Mouse (Mus musculus): Measurements from ENCODE around the gene Ankrd6. TPM values are rescaled to one million over a fixed set of nuclear protein-coding genes. Genes with fewer than 3 reads are reported as not detected.

Gene Ankrd6
- polyA plus RNA-seq, 1 experiment, result 0.32 TPM

DNA sequence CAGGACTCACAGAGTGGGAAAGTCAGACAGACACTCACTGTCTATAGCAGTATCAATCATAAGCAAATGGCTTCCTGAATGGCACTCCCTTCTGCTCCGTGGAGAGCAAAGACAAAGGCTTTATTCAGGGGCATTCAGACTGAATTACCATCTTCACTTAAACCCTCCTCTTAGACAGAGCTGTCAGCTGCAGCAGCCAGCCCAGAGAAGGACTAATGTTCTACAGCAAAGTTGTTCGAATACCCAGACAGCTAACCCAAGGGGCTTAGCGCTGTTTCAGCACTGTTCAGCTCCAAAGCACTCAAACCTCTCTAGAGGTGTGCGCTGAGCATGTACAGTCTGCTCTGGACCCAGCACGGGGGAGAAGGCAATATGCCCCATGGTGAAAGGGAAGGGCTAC is 32.1 kb downstream of the Ankrd6 start:
- Histone ChIP-seq H3K27me3 (ENCODE audit: control insufficient read depth, insufficient read depth, low read length) (no peaks in the 10 kb centered on the region), H3K27ac (ENCODE audit: insufficient read depth, low read length) (no peak overlapping the region), H3K4me3 (ENCODE audit: extremely low read depth, insufficient read depth, insufficient read length) (no peak overlapping the region), H3K36me3 (ENCODE audit: control insufficient read depth, insufficient read depth, low read length) (no peaks in the 10 kb centered on the region), H3K4me1 (ENCODE audit: control insufficient read depth, insufficient read depth, insufficient read length) (no peaks in the 10 kb centered on the region)
- WGBS, result 89% methylated on average over 5 of the region's 5 CpGs
- no peak for TF ChIP-seq POLR2A (IDR thresholded peaks at IDR 0.05; ENCODE audit: low read depth, low read length)
- no peak for DNase-seq (ENCODE audit: low read depth in 1 of 2, low spot score in 2 of 2)

DNA sequence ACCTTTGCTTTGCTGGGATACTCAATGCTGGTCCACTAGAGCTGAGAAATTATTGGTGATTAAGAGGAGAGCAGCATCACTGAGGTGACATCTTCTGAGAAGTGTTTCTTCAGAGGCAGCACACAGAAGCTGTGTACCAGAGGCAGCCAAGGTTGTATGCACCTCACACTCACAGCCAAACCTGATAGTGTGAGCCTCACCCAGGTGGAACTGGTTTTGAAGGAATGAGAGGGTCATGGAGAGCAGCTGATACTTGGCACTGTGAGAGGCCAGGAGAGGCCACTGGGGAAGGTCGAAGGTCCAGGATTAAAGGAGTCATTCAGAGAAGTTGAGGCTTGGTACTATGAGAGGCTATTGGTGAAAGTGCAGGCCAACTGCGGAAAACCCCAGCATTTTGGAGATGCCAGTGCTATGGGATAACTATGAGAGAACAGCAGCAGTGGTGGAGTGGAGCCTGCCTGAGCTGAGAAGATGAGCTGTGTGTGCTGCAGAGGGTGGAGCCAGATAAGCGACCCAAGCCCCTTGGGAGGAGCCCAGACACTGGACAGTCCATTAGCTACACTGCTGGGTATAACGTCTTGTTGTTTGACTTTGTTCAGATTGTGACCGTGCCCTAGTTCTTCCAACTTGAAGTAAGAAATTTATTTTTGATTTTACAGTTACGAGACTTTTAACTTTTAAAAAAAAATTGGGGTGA is 33.8 kb downstream of the Ankrd6 start:
- WGBS, result 89% methylated on average over 6 of the region's 6 CpGs
- Histone ChIP-seq H3K27me3 (ENCODE audit: control insufficient read depth, insufficient read depth, low read length) (no peaks in the 10 kb centered on the region), H3K4me1 (ENCODE audit: control insufficient read depth, insufficient read depth, insufficient read length) (no peaks in the 10 kb centered on the region), H3K4me3 (ENCODE audit: extremely low read depth, insufficient read depth, insufficient read length) (no peak overlapping the region), H3K27ac (ENCODE audit: insufficient read depth, low read length) (no peak overlapping the region), H3K36me3 (ENCODE audit: control insufficient read depth, insufficient read depth, low read length) (no peaks in the 10 kb centered on the region)
- TF ChIP-seq CTCF (IDR thresholded peaks at IDR 0.05; ENCODE audit: extremely low read depth, insufficient read depth, insufficient read length, insufficient replicate concordance), result no peak
- no peak for TF ChIP-seq POLR2A (IDR thresholded peaks at IDR 0.05; ENCODE audit: low read depth, low read length)
- DNase-seq (ENCODE audit: low read depth in 1 of 2, low spot score in 2 of 2), result no peak

DNA sequence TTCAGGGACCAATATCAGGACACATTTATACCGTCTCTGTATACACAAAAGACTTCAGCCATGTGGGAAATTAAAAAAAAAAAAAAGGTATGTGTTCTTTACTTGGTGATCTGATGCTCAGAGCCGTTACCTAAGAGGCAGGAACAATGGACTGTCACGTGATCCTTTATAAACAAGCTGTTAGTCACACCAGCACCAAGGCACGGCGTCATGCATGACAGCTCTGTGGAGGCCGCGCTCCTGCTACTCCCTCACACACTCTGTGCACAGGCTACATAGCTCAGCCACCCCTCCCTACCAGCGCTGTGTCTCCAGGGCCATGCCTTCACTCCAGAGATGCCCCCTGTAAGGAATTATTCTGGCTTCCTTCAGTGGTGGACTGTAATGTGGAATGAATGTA is 34.7 kb downstream of the Ankrd6 start:
- TF ChIP-seq POLR2A (IDR thresholded peaks at IDR 0.05; ENCODE audit: low read depth, low read length) (no peak), CTCF (IDR thresholded peaks at IDR 0.05; ENCODE audit: extremely low read depth, insufficient read depth, insufficient read length, insufficient replicate concordance) (no peak)
- WGBS, result 57% methylated on average over 8 of the region's 8 CpGs
- no peaks in the 10 kb centered on the region for H3K4me1 ChIP-seq (ENCODE audit: control insufficient read depth, insufficient read depth, insufficient read length)
- H3K36me3 ChIP-seq (ENCODE audit: control insufficient read depth, insufficient read depth, low read length), result no peaks in the 10 kb centered on the region
- no peak overlapping the region for H3K27ac ChIP-seq (ENCODE audit: insufficient read depth, low read length)
- no peak for DNase-seq (ENCODE audit: low read depth in 1 of 2, low spot score in 2 of 2)
- H3K4me3 ChIP-seq (ENCODE audit: extremely low read depth, insufficient read depth, insufficient read length), result no peak overlapping the region
- no peaks in the 10 kb centered on the region for H3K27me3 ChIP-seq (ENCODE audit: control insufficient read depth, insufficient read depth, low read length)

GRCm38 (mm10) chr4:32909996-32910395 is 40.6 kb downstream of the Ankrd6 start:
- no peak for DNase-seq (ENCODE audit: low read depth in 1 of 2, low spot score in 2 of 2)
- Histone ChIP-seq H3K4me3 (ENCODE audit: extremely low read depth, insufficient read depth, insufficient read length) (no peak overlapping the region), H3K36me3 (ENCODE audit: control insufficient read depth, insufficient read depth, low read length) (no peaks in the 10 kb centered on the region), H3K27ac (ENCODE audit: insufficient read depth, low read length) (no peak overlapping the region), H3K4me1 (ENCODE audit: control insufficient read depth, insufficient read depth, insufficient read length) (no peaks in the 10 kb centered on the region), H3K27me3 (ENCODE audit: control insufficient read depth, insufficient read depth, low read length) (no peaks in the 10 kb centered on the region)
- 95% methylated on average over 1 of the region's 1 CpGs for WGBS
- no peak for TF ChIP-seq CTCF (IDR thresholded peaks at IDR 0.05; ENCODE audit: extremely low read depth, insufficient read depth, insufficient read length, insufficient replicate concordance)
- TF ChIP-seq POLR2A (IDR thresholded peaks at IDR 0.05; ENCODE audit: low read depth, low read length), result no peak

DNA sequence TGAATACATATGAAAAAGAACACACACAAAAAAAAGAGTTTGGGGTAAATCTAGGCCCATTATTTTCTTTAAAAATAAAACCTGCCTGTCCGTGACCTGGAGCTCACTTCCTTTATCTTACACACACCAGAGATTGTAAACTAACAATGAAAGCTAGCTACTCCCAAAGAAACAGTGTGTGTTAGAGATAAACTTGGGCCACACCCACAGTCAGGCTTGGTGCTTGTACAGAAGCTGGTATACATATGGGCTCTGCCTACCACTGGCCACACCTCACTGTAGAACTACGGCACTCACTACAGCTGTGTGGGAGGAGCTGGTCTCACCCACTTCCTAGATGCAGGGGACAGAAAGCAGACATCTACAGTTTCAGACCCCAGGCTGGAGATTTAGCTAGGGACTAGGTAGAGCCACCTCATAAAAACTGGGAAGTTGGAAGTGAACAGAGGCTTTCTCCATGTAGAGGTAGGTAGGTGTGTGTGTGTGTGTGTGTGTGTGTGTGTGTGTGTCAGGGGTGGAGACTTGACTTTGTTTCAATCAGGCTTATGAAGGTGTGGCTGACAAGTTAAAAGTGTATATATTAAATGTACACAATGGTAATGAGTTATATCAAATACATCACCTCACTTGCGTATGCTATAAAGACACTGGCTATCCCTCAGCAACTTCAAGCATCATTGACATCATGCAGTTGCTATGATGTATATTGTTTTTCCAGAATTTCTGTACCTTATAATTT is 41.2 kb downstream of the Ankrd6 start:
- WGBS, result 67% methylated on average over 3 of the region's 3 CpGs

GRCm38 (mm10) chr4:32907631-32908030 is 43.0 kb downstream of the Ankrd6 start:
- 85% methylated on average over 3 of the region's 3 CpGs for WGBS
- Histone ChIP-seq H3K27me3 (ENCODE audit: control insufficient read depth, insufficient read depth, low read length) (no peaks in the 10 kb centered on the region), H3K36me3 (ENCODE audit: control insufficient read depth, insufficient read depth, low read length) (no peaks in the 10 kb centered on the region), H3K4me1 (ENCODE audit: control insufficient read depth, insufficient read depth, insufficient read length) (no peaks in the 10 kb centered on the region), H3K4me3 (ENCODE audit: extremely low read depth, insufficient read depth, insufficient read length) (no peak overlapping the region), H3K27ac (ENCODE audit: insufficient read depth, low read length) (no peak overlapping the region)
- TF ChIP-seq CTCF (IDR thresholded peaks at IDR 0.05; ENCODE audit: extremely low read depth, insufficient read depth, insufficient read length, insufficient replicate concordance), result no peak
- no peak for TF ChIP-seq POLR2A (IDR thresholded peaks at IDR 0.05; ENCODE audit: low read depth, low read length)
- DNase-seq (ENCODE audit: low read depth in 1 of 2, low spot score in 2 of 2), result no peak

More for the DNA sequence above, 41.2 kb downstream of the Ankrd6 start:
- Histone ChIP-seq H3K4me1 (ENCODE audit: control insufficient read depth, insufficient read depth, insufficient read length) (no peaks in the 10 kb centered on the region), H3K27ac (ENCODE audit: insufficient read depth, low read length) (no peak overlapping the region), H3K4me3 (ENCODE audit: extremely low read depth, insufficient read depth, insufficient read length) (no peak overlapping the region), H3K27me3 (ENCODE audit: control insufficient read depth, insufficient read depth, low read length) (no peaks in the 10 kb centered on the region), H3K36me3 (ENCODE audit: control insufficient read depth, insufficient read depth, low read length) (no peaks in the 10 kb centered on the region)
- TF ChIP-seq POLR2A (IDR thresholded peaks at IDR 0.05; ENCODE audit: low read depth, low read length) (no peak), CTCF (IDR thresholded peaks at IDR 0.05; ENCODE audit: extremely low read depth, insufficient read depth, insufficient read length, insufficient replicate concordance) (no peak)
- no peak for DNase-seq (ENCODE audit: low read depth in 1 of 2, low spot score in 2 of 2)

GRCm38 (mm10) chr4:32906627-32907026 is 44.0 kb downstream of the Ankrd6 start:
- 14% methylated on average over 6 of the region's 6 CpGs for WGBS
- TF ChIP-seq POLR2A (IDR thresholded peaks at IDR 0.05; ENCODE audit: low read depth, low read length) (no peak), CTCF (IDR thresholded peaks at IDR 0.05; ENCODE audit: extremely low read depth, insufficient read depth, insufficient read length, insufficient replicate concordance) (no peak)
- no peak overlapping the region for H3K4me3 ChIP-seq (ENCODE audit: extremely low read depth, insufficient read depth, insufficient read length)
- H3K36me3 ChIP-seq (ENCODE audit: control insufficient read depth, insufficient read depth, low read length), result no peaks in the 10 kb centered on the region
- H3K27me3 ChIP-seq (ENCODE audit: control insufficient read depth, insufficient read depth, low read length), result no peaks in the 10 kb centered on the region
- H3K4me1 ChIP-seq (ENCODE audit: control insufficient read depth, insufficient read depth, insufficient read length), result no peaks in the 10 kb centered on the region
- peak; percentile 7 to 37 for DNase-seq (ENCODE audit: low read depth in 1 of 2, low spot score in 2 of 2)
- H3K27ac ChIP-seq (ENCODE audit: insufficient read depth, low read length), result no peak overlapping the region
